Mouse (Mus musculus): ENCODE measurements around the gene Frmd5.

The Frmd5 gene

DNA sequence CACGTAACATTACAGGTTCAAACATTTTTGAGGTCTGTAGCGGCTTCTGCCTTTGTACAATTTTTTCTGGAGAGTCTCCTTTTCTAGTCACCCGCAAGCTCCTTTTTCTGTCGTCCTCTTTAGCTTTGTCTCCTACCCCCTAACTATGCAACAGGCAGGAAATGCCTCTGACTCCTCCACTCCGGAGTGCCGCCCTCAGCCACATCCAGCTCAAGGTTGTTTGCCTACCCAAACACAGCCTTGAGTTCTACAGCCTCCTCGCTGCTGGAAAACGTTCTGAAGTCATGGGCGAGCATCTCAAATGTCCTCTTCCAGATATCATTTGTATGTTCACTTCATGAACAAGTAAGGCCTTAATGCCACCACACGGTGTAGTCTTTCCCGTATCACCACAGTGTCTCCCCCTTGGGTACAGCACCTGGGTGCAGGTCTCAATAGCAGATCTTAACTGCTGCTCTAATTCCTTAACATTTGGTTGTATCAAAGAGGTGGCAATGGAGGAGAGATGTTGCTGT lies 45.5 kb downstream of the Frmd5 start:
- no peak for DNase-seq (ENCODE audit: low spot score)

DNA sequence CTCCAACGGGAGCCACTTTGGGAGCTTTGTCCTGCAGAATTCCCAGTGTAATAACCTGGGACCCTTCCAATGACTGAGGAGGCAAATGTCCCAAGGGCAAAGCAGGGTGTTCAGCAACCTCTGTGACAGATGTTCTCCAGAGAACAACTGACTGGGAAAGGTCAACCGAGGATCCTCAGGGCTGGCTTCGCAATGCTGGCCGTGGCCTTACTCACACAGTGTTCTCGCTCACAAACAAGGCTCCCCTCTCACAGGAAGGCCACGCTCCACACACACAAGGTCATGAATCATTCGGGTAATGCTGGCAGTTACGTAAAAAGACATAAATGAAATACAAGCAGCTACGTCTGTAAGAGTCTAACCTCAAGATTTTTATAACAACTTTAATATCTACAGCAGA lies 46.2 kb downstream of the Frmd5 start:
- no peak for DNase-seq (ENCODE audit: low spot score)

DNA sequence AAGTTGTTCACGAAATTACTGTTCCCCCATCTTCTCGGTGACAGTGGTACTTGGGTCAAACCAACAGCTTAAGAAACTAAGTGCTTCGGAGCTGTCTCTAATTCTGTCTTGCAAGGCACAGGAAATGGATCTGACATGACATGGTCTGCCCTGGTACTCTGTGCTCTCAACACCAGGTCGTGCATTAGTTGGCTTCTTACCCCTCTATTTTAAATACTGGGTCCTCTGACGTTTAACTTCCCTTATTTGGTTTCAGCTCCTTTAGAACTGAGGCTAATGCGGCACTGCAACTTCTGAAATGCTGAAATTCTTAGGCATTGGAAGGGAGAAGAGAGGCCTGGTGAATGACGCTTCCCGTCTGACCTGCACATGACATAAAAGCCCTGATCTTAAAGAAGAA lies 48.6 kb downstream of the Frmd5 start:
- DNase-seq (ENCODE audit: low spot score): no peak

DNA sequence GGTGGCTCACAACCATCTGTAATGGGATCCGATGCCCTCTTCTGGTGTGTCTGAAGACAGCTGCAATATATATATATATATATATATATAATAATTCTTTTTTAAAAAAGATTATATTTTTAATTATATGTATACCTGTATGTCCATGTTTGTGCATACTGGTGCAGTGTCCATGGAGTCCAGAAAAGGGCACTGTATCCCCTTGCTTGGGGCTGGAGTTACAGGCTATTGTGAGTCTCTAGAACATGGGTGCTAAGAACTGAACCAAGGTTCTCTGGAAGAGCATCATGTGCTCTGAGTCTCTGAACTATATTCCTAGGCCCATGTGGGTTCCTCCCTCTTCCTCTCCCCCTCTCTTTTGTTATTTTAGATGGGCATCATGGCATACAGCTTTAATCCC lies 50.6 kb downstream of the Frmd5 start:
- DNase-seq (ENCODE audit: low spot score): no peak

DNA sequence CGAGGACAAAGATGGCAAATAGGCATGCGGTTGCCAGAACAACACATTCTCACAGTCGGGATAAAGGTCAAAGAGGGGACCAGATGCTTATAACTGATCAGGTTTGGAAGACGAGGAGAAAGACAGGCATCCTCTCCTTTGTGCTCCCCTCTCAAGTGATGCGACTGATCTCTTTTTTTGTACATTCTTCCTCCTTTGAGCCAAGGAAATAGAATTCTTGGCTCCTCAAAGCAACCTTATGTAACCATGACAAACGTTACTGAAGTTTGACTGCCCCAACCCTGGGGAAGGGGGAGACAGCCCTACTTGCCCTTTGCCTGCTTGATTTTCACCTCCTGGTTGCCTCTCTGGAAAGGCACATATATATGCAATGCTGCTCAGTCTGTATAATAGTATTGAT lies 51.8 kb downstream of the Frmd5 start:
- DNase-seq (ENCODE audit: low spot score): no peak

DNA sequence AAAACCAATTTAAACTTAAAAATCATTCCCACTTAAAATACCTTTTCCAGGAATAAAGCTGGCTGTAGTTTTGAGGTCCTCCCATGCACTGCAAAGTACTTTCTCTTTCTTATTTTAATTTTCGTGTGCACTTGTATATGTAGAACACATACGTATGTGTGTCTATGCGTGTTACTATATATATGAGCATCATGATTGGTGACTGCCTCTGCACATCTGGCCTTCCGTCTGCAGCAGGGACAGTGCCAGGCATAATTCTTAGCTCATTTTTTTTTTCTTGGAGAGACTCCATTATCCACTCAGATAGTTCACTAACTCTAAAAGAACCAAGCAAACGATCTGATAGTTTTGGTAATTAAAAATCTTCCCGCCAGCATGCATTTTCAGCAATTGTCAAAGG lies 56.8 kb downstream of the Frmd5 start:
- DNase-seq (ENCODE audit: low spot score): no peak

DNA sequence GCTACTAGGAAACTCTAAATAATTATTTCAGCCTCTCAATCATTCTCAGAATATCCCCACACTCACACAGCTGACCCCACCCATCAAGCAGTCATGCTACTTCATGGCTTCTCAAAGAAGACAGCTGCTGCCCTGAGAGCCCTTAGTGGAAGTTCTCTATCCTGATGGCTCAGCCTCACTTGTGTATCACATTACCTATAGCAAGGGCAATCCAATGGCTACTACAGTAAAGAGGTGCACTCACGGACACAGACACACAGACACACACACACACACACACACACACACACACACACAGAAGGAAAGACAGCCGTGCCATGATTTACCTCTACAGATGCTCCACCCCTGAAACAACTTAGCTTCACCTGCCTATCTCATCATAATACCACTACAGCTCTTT lies 65.7 kb downstream of the Frmd5 start:
- no peak for DNase-seq (ENCODE audit: low spot score)

DNA sequence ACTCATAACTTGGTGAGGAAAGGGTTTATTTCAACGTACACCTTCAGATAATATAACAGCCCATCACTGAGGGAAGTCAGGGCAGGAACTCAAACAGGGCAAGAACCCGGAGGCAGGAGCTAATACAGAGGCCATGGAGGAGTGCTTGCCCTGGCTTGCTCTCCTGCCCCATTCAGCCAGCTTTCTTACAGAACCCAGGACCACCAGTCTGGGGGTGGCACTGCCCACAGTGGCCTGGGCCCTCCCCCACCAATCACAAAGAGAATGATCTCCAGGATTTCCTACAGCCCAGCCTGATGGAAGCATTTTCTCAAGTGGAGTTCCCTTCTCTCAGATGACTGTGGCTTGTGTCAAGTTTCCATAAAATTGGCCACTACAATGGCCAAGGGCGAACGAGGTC lies 67.5 kb downstream of the Frmd5 start:
- no peak for DNase-seq (ENCODE audit: low spot score)

DNA sequence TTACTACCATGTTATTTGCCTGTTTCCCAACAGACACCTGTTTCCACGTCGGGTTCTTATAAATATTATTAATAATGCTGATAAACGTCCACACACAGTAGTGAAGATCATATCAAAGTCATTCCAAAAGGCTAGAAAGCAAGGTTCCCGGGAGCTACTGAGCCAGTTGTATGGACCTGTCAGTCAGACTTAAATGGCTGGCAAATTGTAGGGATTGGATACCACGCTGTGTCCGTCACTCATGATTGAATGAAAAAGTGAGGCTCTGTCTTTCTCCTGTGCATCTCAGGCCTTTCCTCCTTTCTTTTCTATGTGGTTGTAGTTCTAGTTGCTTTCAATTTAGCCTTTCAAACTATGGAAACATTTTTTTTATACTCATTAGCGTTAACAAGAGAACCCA lies 73.5 kb downstream of the Frmd5 start:
- DNase-seq (ENCODE audit: low spot score): no peak

DNA sequence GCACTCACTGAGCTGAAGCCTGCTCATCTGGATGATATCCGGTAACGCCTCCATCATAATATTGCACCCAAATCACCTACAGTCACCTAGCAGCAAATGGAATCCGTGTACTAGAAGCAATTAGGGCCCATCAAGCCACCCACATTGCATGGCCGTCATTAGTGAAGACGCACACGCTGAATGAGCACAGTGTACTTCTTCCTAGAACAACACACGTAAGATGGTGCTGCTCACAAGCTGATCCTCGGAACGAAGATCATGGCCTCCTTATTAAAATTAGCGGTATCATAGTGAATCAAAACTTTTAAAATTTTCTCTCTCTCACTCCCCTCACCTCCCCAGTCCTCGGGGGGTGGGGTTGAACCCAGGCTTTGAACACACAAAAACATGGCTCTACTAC lies 76.4 kb downstream of the Frmd5 start:
- no peak for DNase-seq (ENCODE audit: low spot score)

DNA sequence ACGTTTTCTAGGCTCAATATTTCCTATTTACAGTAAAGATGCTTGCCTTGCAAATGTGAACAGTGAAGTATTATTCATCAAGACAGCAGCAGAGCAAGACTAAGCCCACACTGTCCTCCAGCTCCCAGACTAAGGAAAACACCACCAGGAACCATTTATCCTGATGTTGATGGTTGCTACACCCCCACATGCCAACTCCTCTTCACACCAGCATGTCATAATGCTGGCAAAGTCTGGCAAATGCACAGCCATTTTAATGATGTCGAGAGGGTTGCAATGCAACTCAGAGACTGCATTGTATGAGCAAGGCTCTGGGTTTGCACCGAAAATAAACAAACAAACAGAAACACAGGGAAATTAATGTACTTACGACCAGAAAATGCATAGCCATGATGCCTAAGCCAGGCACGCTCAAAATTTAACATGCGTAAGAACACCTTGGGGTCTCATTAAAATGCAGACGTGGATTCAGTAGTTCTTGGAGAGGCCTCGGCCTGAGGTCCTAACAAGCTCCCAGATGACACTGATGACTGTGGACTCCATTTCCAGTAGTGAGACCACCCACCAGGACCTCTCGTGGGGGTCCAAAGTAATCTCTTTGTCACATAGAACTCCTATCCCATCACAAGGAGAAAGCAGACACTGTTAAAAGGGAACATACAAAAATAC lies 77.8 kb downstream of the Frmd5 start:
- DNase-seq (ENCODE audit: low spot score): no peak

DNA sequence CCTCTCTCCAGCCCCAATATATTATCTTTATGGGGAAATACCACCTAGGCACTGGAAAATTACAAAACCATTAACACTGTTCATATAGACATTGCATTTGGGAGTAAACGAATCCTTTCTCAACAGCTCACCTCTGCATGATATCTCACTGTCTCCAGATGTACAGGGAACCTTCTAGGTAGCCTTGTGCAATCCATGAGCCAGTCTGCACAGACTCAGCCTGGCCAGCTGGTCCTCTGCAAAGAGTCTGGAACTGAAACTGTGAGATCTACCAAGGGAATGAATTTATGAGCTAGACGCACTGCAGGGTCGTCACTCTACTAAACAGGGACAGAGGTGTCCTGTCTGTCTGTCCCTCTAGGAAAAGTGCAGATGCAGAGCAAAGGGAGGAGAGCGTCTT lies 82.0 kb downstream of the Frmd5 start:
- DNase-seq (ENCODE audit: low spot score): no peak

DNA sequence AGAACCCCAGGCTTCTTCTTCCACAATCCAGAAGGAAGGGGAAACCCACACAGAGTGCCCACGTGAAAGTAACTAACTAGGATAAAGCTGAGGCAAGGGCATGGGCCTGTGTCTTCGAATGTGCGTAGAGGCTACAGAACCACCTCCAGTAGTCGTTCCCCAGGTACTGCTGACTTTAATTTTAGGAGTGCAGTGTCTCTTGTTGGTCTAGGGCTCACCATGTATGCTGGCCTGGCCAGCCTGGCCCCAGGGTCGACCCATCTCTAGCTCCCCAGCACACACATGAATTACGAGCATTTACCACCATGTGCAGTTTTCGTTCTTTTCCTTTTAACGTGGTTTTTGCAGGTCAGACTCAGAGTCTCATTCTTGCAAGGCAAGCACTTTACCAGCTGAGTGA lies 83.1 kb downstream of the Frmd5 start:
- DNase-seq (ENCODE audit: low spot score): no peak

DNA sequence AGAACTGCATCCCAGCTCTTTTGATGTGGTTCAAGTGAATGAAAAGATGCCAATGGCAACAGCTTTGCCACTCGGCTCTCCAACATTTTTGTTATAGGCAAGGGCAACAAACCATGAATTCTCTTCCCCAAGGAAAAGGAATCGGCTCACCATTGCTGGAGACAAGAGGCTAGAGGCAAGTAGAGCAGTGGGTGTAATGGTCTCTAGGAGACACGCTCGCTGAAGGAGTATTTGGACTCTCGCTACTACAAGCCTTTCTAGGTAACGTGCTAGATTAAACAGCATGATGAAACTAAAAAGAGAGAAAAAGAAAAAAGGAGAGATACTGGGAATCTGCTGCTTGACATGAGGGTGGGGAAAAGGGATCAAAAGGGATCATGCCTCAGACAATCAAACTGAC lies 87.9 kb downstream of the Frmd5 start:
- no peak for DNase-seq (ENCODE audit: low spot score)

DNA sequence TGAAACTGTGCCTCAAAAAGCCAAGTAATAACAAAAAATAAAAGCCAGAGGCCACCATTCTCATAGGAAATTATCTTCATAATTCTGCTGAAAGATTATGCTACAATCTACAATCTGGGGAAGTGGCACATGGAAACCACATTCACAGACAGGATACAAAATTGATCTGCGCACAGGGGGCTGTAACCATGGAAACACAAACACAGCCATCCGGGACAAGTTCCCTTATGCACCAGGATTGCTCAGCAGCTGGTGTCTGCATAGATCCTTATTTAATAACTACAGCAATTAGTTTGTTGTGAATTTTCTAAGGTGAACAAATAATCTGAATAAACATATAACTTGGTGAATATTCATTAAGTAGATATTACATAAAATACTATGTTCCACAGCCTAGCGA lies 89.8 kb downstream of the Frmd5 start:
- no peak for DNase-seq (ENCODE audit: low spot score)

DNA sequence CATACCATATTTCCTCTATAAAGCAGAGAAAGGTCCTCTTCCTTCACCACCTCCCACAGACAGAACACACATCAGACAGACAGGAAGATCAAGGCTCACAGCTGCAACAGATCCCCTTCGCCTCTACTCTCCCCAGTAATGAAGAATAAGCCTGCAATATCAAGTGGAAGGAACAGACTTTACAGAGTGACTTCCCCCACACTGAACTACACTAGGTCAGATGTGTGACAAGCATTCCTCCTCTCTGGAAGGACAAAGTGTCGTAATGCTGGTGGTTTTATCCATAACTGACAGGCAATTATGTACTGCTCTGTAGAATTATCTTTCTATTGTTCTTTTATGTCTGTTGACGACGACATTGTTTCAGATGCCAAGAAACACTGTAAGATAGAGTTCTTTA lies 93.3 kb downstream of the Frmd5 start:
- no peak for DNase-seq (ENCODE audit: low spot score)

DNA sequence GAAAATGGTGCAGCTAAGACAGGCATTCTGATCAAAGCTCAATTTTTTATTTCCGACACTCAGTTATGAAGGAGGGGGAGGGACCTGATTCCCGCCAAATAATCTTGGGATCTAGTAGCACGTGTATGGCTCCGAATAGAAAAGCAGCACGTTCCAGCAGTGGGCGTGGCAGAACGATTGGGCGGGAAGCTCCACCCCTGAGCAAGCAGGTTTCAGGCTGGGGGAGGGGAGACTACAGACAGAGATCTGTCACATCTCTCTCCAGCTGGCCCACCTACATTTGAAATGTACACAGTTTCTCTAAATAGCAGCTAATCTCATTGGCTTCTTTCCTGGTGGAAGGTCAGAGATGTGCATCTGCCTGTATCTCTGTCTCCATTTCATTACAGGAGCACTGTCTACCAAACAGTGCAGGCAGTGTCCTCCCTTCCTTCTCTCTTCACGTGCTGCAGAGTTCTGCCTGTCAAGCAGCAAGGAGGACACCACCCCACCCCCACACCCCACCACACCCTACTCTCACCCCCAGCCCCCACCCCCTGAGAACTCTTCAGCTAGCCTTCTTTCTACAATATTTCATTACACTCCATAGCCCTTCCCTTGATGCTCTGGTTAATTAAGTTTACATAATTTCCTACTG lies 95.0 kb downstream of the Frmd5 start:
- DNase-seq (ENCODE audit: low spot score): no peak

DNA sequence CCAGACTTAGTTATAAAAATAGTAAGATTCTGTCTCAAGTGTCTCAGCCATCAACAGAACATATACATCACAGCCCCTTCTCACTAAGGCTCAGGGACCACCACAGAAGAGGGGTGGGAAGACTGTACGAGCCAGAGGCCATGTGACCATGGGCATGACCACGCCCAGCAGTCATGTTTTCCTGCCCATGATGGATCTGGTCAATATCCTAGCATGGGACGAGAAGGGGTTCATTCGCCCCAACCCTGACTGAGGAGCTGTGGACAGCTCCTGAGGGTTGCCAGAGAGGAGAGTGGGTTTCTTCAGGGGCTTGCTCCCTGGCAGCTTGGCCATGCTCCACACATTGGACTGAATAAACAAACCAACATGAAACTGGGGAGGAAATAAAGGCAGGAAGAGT lies 97.8 kb downstream of the Frmd5 start:
- no peak for DNase-seq (ENCODE audit: low spot score)

DNA sequence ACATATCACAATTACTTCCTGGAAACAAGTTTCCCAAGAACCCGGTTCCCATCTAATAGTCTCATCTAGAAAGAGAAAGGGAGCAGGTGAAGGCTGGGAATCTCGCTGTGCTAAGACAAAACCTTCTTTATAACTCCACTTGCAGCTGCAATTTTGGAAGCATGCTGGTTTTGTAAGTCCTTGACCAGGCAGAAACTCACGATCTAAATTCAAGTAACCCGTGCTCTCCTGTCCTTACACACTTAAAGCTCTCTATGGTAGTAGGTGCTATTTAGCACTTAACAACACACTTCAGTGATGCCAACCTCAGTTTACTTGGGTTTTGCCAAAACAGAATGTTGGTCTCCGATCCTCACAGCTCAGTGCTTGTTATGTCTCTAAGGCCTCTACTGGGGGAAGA lies 99.4 kb downstream of the Frmd5 start:
- DNase-seq (ENCODE audit: low spot score): no peak

DNA sequence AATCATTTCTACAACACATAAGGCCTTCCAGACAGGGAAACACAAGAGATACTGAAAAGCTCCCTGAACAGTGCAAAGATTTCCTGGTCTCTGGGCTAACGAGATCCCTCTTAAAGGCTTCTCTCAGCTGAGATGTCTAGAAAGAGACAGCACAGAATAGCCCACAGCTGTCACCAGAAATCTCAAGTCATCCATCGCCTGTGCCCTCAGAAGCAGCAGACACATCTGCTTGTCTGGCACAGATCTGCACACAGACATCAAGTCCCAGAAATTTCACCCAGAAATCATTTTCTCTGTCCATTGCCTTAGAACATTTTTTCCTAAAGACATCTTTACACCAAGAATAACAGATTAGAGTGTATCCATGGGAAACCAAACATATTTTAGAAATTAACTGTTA lies 101.1 kb downstream of the Frmd5 start:
- DNase-seq (ENCODE audit: low spot score): no peak

DNA sequence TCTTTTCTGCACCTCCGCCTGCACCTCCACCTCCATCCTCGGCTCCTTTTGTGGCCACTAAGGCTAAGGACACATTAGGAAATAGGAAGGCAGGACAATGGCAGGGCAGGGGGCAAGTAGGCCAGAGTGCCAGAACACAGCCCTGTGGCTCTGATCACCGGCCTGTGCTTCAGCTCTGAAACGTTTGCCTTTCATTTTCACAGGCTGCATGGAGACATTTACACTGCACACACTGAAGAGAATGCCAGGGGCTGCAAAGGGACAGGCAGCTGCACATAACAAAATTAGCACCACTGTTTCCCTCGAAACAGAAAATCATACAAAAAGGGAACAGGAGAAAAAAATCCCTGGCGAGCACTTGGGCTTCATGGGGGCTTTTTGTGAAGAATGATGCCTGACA lies 107.6 kb downstream of the Frmd5 start:
- DNase-seq (ENCODE audit: low spot score): no peak

DNA sequence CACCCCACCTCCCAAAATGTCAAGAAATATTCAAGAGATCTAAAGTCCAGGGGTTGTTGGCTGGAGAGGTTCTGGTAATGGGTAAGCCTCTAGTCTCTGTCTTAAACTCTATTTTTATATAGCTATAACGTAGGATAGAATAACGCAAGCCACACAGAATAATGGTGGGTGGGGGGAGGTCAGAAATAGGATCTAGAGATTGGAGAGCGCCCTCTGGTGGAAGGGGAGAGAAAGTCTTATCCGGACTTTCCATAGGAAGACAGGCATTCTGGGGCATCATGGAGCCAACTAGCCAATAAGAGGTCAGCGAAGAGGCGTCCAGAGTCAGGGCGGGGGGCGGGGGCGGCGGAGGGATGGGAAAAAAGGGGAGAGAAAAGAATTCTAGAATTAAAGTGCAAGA lies 111.5 kb downstream of the Frmd5 start:
- no peak for DNase-seq (ENCODE audit: low spot score)

DNA sequence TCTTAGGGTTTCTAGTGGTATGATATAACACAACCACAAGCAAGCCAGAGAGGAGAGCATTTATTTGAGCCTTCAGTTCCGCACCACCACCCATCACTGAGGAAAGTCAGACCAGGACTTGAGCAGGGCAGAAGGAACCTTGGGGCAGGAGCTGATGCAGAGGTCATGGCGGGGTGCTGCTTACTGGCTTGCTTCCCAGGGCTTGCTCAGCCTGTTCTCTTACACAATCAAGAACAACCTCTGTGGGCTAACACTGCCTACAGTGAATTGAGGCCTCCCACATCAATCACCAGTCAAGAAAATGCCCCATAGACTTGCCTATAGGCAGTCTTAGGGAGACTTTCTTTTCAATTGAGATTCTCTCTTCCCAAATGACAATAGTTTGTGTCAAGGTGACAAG lies 118.8 kb downstream of the Frmd5 start:
- peak; percentile 13 for DNase-seq (ENCODE audit: low spot score)

DNA sequence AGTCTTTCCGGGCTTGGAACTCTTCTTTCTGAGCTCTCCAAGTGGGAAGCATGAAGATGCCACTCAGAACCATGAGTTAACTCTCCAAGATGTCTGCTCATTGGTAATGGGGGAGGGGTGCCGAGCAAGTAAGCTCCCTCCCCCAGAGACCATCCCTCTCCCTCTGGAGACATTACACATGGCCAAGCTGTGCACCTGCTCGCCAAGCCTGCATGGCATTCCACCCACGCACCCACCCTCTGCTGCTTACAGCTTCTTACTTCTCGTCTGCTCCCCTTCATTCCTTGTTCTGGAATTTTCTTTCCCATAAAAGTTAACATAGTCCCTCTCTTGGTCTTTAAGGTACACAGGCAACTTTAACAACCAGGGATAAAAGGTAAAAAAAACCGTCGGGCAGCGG lies 123.3 kb downstream of the Frmd5 start:
- no peak for DNase-seq (ENCODE audit: low spot score)

All from urinary bladder, postnatal 14 days (tissue).